Mouse (Mus musculus) skeletal muscle tissue, adult 2 months (tissue): ENCODE results near the gene Cipc.

Experiments
- DNase-seq: peaks from one replicate; pipeline ENCODE4 v3.0.0-alpha.2; 2012; ENCODE audit warnings: low read depth, low spot score

The Cipc gene

DNA sequence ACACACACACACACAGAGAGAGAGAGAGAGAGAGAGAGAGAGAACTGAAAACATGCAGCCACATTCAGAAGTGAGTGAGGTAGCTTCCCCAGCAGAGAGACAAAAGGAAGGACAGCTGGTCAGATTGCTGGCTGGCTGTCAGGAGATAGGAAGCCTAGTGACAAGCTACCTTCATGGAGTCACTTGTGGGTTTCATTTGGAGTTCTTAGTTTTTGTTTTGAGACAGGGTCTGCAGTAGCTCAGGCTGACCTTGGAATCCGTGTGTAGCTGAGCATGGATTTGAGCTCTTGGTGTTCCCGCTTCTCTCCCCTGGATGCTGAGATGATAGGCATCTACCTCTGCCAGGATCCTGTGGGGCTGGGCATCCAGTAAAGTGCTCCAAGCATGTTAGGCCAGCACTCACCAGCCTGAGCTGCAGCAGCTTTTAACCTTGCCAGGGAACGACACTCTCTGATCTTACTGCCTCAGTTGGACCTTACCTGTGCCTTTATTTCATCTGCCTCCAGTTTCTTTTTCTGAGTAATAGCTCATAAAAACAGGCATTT is 14.0 kb downstream of the Cipc start:
- no peak for DNase-seq

DNA sequence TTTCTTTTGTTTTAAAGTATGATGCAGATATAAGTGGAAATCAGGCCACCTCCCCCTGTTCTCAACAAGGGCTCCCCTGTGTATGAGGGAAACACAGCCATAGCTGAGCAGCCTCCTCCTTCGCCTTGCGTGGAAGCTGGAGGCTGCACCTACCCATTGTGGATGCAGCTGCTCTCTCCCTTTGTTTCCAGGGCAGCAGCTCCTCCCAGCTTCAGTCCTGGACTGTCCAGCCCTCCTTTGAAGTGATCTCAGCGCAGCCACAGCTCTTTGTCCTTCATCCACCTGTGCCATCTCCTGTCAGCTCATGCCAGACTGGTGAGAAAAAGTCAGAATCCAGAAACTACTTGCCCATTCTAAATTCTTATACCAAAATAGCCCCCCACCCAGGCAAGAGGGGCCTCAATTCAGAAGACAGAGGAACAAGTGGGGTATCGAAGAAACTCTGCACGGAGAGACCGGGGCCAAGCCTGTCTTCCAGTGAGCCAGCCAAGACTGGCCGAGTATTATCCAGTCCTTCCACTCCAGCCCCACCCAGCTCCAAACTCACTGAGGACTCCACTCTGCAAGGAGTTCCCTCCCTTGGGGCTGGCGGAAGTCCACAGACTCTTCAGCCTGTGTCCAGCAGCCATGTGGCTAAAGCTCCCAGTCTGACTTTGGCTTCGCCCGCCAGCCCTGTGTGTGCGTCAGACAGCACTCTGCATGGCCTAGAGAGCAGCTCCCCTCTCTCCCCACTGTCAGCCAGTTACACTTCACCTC is 14.9 kb downstream of the Cipc start:
- no peak for DNase-seq

DNA sequence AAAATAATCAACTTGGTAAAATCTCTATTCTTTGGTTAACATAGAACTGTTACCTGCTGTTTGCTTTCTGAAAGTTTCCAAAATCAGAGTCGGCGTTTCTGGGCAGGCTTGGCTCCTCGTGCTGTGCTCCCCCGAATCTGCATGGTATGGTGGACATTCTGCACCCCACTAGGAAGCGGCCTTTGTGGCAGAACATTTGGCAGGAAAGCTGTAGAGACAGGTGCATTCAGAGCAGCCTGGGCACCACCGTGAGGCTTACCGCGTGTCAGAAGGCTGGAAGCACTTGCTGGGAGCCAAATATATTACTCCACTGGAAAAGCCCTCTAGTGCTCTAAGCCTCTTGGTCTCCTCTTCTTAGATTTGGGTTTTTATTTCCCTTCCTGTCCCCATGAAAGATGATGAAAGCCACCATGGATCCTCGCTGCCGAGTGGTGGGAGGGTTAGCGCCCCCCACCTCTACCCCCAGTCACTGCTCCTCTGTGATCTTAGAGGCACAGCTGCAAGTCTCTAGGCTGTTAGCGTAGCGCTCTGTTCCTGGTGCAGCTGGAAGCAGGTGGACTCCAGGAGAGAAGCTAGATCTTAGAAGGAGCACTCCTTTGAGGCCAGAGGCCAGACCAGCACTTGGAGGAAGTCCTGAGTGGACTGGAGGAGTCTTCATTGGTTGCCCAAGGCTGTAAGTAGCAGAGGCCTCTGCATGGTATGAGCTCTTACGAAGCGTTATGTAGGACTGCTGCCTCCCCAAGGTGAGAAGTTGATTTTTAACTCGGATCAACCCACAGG is 17.6 kb downstream of the Cipc start:
- DNase-seq = no peak

DNA sequence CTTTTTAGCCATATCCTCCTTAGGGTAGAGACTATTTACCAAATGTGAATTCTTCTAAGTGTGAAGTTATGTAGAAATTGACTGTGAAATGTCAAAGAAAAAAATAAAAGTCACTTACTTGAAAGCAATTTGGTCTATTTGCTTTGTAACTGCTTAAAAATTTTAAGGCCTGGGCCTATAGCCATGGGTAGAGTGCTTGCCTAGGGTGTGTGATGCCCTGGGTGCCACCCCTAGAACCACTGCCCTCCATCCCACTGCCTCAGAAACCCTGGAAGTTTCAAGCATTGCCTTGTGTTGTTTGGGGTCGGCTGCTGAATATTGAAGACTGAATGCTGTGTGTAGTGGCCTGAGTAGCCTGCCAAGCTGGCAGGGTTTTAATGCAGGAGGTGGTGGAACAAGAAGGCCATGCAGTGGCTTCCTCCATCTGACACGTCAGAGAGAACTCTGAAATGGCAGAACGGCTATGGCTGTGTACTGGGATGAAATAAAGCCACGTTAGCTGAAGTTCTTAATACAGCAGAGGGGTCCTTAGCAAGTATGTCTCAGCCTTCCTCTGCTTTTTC is 18.5 kb downstream of the Cipc start:
- no peak for DNase-seq

DNA sequence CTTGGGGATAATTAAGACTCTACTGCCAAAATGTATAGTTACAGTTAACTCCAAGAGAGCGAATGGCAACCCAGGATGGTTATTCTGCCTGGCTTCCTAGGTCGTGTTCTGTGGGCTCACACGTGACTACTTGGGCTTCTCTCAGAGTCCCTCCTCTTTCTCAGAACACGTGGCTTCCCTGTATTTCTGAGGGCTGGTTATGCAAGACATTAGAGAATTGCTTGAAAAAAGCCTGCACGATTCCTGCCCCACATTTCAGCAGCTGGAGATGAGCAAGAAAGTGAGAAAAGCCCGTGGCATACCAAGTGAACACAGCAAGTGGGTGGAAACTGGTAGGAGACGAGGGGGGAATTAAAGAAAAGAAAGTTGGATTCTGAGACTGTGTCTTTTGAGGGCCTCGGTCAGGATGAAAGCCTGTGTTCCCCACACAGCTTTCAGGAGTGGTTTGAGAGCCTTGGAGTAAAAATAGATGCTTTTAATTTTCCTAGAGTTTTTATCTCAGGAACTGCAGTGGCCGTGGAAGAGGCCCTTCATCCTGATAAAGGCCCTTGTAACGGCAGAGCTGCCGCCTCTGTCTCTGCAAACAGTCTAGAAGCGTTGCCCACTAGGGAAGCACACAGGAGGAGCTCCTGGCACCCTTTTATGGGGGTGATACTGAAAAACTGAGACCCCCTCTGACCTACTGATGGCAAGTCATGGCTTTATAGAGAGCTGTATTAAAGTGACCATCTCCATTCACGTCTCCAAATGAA is 21.8 kb downstream of the Cipc start:
- peak; percentile 61 for DNase-seq

DNA sequence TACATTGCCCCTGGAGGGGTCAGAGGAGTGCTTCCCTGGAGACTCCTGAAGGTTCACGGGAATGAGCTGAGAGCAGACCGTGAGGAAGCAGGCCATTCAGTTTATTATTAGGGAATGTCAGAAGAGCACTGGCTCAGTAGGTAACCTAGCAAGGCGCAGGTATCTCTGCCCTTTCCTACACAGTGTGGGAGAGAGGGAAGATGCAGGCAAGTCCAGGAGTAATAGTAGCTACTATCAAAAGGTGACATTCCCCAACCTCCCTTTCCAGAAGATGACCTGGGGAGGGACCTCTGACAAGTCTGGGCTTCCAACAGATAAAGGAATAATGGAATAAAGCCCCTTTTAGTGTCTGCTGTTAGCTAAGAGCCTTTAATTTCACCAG is 22.4 kb downstream of the Cipc start:
- DNase-seq = no peak

DNA sequence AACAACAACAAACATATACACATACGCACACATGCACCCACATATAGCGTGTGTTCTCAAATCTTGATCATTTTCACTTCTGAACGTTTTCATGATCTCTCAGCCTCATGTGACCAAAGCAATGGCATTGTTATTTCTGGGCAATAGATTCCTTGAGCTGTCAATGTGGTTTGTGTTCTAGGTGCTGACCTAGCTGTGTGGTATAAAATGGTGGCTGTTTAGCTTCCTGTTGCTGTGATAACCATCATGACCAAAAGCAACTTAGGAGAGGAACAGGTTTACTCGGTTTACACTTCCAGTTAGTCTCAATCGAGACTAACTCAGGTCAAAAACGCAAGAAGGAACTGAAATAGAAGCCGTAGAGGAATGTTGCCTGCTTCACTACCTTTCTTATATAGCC is 24.2 kb downstream of the Cipc start:
- DNase-seq = no peak

DNA sequence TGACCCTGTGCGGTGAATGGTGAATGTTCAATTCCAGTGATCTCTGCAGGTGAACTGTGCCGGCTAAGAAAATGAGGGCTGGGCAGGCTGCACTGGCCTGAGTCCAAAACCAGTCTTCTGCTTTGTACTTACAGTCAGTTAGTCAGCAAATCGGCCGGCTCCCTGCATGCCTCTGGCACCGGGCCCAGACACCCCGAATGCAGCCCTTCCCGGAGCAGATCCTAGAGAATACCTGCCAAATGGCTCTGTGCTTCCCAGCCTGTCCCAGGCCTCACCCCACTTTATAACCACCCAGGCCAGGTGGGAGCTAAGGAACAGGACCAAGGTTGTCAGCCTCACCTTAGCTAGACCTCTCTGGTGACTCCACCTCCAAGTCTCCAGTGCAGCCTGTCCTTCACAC is 26.4 kb downstream of the Cipc start:
- DNase-seq = no peak

DNA sequence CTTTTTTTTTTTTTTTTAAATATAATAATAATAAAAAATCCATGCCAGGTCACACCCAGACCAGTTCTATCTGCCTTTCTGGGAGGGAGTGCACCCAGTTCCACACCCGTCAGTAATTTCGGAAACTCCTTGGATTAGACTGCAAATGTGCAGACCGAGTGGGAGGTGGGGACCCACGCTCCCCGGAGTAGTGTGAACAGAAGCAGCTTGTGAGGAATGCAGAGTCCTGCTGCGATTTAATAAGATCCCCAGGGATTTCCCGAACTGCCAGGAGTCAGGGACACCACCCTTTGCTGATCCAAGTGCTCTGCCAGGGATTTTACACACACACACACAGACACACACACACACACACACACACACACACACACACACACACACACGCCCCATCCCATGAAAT is 26.9 kb downstream of the Cipc start:
- DNase-seq = no peak

DNA sequence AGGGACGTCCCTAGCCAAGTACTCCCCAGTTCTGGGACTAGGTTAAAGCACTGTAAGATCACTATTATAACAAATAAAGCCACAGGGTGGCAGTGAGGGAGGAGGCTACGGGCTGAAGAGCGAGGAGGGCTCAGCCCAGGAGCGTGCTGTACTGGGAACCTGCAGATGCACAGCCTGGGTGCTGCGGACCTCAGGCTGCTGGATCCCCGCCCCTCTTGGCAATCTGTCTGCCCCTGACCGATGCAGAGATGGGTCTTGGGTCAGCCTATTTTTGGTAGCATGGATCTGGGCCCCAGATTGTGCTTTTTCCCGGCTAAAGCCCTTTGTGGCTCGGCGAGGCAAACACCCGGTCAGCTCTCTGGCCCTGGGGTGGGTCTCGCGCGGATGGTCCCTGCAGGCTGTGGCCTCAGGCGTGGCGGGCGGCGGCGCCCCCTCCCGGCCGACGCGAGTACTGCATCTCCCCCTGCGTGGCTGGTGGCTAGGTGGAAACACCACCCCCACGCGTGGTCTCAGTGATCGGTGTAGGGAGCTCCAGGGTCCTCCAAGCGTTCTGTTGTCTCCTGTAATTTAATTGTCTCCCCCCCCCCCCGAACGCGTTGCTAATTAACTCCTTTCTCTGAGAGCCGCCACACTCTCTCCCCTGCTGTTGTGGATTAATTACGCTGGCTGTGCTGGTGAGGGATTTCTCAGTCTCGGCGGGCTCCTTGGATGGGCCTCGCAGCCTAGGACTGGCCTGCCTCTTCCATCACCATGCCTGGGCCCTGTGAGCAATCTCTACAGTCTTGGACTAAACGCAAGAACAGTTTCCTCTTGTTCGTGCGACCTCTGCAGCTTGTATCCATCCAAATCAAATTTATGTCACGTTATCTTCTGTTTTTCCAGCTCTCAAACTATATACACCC is 27.8 kb downstream of the Cipc start:
- peak; percentile 34 for DNase-seq

DNA sequence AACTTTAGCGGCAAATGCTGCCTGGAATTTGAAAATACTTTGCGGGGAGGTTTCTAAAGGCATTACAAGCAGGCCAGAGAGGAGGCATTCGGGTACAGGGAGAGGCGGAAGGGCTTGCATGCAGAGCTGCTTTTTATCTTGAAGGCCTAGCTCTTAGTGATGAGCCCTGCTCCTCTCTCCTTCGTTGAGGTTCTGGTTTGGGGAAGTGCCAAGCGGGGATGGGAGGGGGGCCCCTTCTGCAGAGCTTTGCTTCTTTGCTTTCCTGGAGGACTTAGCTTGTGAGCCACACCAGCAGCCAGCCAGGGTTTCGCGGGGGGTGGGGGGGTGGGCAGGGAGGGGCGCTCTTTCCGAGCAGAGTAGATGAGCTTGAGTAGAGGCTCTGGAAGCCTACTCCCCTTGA is 28.9 kb downstream of the Cipc start:
- no peak for DNase-seq

DNA sequence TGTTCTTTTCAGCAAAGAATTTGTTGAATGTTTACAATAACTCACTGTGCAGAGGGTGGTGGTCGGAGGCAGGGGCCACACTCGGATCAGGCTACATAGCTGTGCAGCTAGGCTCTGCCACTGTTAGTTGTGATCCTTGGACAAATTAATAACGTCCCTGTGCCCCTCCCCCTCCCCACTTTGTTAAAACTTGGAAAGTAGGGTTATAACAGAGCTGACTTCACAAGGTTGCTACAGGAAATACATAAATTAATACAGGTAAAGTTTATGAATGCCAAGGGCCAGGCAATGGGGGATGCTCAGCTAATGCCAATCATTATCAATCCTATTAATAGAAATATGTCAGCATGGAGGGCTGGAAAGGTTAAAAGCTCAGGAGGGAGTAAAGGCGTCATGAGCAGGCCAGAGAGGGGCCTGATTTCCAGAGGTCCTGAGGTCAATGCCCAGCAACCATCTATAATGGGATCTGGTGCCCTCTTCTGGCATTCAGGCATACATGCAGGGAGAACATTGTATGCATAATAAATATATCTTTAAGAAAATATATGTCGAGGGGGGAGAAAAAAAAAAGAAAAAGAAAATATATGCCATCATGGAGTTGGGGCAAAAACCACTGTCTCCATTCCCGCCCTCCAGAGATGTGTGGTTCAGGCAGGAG is 29.8 kb downstream of the Cipc start:
- DNase-seq = no peak

DNA sequence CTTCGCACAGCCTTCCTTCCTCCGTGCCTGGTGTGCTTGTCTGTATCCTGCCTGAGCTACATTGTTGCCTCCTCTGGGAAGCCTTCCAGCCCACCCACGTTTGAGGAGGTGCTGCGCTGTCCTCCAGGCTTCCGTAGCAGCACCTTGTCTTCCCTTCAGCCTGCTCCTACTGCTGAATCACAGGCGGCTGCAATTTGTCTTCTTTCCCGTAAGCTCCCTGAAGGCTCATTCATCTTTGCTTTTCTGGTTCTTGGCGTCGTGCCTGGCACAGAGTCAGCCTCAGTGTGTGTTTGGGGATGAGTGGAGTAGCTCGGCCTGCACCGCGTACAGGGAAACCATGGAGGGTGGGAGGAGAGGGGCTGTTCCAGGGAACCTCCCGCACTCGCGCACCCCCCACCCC is 31.0 kb downstream of the Cipc start:
- no peak for DNase-seq

DNA sequence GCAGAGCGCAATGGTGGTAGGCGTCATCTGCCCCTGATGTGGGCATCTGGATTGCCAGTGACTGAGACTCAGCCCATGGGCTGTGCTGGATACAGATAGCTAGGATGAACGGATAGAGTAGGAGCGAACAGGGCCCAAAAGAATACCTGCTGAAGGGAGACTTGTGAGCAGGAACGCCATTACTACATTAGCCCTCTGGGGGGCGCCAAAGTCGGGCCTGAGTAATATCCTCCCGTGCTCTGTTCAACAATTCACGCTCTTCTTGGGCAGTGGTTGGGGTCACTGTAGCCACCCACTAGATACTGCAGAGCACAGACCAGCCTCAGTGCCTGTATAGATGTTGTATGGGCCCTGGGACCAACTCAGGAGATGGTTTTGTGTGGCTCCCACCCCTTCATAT is 34.3 kb downstream of the Cipc start:
- no peak for DNase-seq

DNA sequence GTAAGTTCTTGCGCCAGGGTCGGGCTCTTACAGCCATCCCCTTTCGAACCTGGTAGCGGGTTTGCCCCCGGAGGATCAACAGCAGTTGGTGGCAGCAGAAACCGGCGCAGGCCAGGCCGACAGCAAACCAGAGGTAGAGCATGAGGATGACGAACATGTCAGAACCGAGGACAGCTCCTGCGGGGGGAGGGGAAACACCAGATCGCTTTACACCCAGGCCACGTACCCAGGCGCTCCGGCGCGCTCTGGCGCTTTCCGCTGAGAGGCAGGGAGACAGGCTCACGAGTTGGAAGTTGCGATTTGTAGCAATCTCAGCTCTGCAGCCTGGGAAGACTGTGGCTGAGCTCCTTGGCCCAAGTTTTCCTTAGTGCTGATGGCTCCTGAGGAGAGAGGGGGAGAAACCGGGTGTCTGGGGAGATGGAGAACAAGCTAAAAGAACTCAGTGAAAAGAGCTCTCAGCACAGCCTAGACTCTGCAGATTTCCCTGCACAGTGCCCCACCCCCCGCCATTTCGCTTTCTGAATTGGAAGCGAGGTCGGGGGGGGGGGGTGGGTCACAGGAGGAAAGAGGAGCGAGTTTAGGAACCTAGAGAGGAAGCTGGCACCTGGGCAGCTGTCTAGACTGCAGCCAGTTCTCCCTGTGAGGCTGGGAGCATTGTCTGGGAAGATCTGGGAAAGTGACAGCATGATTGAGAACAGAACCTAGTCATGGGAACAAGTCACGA is 36.8 kb downstream of the Cipc start:
- peak; percentile 35 for DNase-seq

DNA sequence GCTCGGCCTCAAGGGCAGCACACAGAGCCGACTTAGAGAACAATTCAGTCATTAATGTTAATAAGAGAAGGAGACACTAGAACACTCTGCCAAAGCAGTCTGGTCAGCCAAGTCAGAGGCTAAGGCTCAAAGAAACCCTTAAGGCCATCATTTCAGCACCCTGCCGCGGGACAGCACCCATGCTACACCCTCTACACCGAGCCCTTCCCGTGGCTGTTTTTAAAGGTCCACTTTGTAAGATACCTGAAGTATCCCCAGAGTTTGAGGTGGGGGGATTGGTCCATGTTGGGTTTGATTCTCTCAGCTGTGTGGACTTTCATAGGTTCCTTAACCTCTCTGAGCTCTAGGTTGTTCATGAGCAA is 37.3 kb downstream of the Cipc start:
- no peak for DNase-seq

DNA sequence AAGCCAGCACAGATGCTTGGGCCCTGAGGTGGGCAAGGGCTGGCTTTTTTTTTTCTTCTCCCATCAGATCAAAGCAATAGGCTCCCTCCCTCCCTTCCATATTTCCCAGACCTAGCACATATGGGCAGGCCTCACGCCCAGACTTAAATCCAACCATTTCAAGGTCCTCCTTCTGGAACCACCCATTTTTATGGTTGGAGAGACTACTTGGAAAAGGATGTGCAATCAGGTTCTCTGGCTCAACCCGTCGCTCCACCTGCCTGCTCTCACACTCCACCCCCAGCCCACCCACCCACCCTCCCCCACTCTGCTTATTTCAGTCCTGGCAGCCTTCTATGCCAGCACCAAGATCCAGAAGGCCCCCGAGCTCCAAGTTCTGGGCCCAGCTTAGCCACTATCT is 39.7 kb downstream of the Cipc start:
- no peak for DNase-seq

DNA sequence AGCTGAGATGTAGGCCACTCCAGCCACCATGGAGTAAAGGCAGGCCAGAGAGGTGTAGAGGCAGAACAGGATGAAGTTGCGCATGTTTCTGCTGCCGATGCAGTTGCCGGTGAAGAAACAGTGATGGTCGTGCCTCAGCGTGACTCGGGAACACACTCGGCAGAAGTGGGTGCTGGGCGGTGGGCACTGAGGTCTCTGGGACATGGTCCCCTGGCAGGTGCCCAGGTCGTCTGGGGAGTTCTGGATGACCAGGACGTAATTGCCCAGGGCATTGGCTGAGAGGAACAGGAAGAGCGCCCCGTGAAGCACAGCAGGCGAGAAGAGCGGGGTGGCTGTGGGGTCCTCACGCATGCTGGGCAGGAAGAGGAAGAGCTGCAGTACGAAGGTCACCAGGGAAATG is 41.4 kb downstream of the Cipc start:
- no peak for DNase-seq

DNA sequence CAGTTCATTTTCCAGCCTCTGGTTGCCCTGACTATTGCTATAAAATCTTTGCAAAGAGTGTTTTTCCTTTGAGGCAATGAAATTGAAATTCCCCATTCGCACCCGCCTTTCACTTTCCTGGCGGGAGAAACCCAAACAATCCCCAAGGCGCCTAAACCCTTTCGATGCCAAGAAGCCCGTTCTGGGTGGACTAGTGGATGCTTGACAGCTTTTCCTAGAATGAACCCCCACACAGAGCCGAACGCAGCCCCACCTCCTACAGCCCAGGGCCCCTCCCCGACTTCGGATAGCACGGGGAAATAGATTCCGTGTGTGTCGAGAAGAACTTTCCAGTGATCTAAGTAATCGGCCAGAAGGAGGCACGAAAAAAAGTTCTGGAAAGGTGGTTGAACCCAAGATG is 42.5 kb downstream of the Cipc start:
- DNase-seq = no peak
